Mouse (Mus musculus) thymus, postnatal 0 days (tissue): ENCODE data around the gene Tefm. TPM values are rescaled to one million over a fixed set of nuclear protein-coding genes. Genes with fewer than 3 reads are reported as not detected.
"Not testable (repeated sequence)": the region's sequence is repeated elsewhere in the genome, so short reads cannot be mapped to it uniquely, and the experiment has no call there.

Source experiments
- DNase-seq: peaks from one replicate; pipeline ENCODE4 v3.0.0-alpha.2; 2015; ENCODE audit warnings: low spot score
- polyA plus RNA-seq: library from polyadenylated mRNA; unstranded; fragments of >200 nt; fragmentation: Nextera tagmentation; extraction: Ambion mirVana; gene quantifications from 2 replicates; pipeline ENCODE4 v1.2.1, GENCODE M21; 2015

Gene Tefm
- polyA plus RNA-seq = 39.2 and 41.0 TPM in 2 replicates

DNA sequence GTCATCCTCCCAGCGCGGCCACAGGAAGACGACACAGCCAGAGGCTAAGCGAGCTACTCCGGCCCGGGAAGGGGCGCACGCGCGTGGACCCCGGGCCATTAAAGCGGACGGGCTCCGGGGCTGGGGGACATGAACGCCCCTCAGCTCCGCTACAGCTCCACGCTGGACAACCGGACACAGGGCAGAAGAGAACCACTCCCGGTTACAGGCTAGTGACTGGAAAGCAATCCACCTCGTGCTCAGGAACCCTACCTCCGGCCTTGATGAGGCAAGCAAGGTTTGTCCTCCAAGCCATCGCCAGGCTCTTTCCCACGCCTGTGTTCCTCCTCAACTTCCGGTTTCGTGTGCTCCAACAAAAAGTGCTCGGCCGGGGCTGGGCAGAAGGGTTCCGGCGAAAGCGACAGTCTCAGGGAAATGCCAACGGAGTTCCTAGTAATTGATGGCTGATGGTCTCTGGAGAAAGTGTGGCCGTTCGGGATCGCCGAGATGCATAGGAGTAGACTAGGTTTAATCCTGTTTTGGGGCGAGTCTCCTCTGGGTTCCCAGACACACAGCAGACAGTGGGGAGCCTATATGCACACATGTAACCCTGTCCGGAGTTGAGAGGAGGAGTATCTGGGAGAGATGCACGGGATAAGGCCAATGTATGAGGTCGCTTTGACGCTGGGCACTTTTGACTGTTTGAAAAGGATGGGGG lies at the start of gene Tefm:
Gene Tefm, minus strand, starts transcription at position 351 of the 697 bp plus-strand sequence.
- DNase-seq = peak; percentile 81

DNA sequence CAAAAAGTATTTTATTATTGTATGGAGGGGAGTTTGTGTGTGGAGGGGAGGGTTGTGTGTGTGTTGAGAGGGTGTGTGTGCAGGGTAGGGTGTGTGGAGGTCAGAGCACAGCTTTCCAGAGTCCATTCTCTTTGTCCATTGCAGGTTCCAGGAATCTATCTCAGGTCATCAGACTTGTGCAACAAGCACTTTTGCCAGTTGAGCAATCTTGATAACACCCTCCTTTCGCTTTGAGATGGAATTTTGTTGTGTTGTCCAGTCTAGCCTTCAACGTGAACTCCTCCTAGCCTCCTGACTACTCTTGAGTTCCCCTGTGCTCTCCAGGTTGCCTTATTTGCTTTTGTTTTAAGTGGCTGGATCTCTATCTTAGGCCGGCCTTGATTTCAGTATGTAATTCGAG lies 48.3 kb upstream of the Tefm start:
- no peak for DNase-seq

DNA sequence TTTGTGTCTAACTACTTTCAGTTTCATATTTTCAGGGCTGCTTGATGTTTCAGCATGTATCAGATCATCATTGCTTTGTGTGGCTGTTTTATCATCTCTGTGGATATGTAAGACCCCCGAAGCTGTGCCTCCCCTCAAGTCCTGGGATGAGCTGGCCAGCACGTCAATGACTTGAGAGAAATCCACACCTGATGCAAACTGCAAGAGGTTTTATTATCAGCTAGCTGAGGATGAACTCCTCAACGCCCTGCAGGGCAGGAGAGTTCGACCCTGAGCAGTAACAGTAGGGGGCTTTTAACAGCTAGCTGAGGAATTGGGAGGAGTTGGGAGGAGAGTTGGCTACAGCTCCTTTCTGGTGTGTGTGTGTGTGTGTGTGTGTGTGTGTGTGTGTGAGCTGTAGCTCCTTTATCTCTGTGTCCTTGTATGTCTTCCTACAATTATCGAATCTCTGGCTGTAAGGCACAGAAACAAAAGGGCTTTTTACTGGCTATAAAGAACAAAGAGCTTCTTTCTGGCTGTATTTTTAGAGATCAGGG lies 43.5 kb upstream of the Tefm start:
- DNase-seq = not testable (repeated sequence)

DNA sequence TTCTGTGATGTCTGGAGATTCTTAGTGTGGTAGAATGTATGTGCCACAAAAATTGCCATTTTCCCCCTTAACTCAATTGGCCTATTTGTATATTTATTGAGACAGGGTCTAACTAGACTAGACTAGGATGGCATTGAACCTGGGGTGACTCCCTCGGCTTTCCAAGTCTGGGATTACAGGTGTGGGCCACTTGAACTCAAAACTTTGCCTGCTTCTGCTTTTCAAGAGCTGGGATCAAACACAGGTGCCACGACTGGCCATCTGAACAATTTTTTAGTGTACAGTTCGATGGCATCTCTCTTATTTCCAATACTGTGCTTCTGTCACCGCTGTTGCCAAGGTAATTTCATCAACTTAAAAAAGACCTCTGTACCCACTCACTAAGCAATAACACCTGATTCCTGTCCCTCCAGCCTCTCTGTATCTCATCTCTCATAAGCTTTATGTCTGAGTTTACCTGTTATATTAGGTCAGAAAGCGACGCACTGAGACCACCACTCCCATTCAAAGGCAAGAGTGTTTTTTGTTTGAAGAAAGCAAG lies 42.6 kb upstream of the Tefm start:
- no peak for DNase-seq

DNA sequence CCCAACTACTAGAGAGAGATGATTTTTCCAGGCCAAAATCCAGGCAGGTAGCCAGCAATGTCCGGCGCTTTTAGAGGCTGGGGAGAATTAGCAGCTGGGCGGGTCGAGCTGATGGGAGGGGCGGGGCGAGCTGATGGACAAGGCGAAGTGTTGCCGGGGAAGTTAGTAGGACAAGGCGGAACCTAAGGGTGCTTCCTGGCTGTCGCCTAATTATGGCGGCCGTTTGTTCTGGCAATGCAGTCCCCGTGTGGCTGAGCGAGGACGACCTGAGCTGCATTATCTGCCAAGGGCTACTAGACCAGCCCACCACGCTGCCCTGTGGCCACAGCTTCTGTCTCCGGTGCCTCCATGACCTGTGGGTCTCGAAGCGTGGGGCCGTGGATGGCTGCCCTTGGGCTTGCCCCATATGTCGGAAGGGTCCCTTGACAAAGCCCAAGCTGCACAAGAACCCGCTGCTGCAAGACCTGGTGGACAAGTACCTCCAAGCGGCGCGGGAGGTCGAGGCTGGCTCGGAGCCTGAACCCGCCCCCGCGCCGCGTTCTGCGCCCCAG lies 41.8 kb upstream of the Tefm start, which contains the start of gene Rnf135:
Gene Rnf135, plus strand, starts transcription at position 147 of the 551 bp plus-strand sequence.
- DNase-seq = peak; percentile 55

DNA sequence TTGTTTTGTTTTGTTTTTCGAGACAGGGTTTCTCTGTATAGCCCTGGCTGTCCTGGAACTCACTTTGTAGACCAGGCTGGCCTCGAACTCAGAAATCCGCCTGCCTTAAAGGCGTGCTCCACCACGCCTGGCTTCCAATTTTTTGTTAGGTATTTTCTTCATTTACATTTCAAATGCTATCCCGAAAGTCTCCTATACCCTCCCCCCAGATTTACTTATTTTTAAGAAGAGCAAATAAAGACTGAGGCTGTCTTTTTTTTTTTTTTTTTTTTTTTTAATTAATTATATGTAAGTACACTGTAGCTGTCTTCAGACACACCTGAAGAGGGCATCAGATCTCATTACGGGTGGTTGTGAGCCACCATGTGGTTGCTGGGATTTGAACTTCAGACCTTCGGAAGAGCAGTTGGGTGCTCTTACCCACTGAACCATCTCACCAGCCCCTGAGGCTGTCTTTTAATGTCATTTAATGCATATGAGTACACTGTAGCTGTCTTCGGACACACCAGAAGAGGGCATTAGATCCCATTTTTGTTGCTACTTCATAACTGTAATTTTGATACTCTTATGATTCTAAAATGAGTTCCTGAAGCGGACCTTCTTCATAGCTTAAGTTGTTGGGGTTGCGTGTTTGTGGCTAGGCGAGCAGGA lies 41.2 kb upstream of the Tefm start:
- DNase-seq = not testable (repeated sequence)

DNA sequence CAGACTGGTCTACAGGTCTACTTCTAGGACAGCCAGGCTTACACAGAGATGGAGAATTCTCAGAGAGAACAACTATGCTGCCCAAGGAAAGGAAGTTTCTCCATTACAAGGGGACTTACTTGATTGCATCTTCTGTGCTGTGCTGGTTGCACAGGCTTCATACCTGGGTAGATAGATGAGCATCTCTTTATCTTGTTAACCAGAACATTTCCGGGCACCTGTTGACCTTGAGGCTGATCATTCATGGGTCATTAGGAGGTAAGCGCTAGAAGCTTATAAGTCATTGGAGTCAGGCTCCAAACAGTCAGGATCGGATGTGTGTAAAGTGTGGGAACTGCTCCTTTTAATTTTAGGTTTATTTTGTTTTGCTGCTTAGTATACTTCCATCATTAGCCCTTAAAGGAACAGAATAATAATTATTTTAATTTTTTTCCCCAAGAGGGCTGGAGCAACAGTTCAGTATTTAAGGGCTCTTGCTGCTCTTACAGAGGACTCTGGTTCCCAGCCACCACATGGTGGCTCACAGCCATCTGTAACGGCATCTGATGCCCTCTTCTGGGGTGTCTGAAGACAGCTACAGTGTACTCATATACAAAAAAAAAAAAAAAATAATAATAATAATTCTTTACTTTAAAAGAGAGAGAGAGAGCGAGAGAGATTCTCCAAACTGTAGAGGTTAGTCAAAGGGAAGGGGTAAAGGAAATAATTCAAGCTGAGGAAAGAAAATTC lies 39.2 kb upstream of the Tefm start:
- no peak for DNase-seq

DNA sequence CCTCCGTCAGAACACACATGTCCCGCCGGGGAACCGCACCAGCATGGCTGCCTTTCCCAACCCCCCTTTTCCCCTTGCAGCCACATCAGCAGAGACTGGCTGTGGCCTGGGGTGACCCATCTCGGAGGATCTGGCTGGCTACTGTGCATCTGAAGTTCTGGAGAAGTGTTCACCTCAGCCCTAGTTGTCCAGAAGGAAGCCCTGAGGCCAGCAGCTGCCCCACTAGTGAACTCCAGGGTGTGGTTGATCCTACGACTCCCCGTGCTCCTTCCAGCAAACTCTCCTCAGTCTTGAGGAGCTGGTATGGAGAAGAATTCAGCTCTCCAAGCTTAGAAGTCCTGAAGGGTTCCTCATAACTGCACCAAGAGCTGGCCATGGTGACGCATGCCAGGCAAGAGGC lies 36.3 kb upstream of the Tefm start:
- DNase-seq = no peak

DNA sequence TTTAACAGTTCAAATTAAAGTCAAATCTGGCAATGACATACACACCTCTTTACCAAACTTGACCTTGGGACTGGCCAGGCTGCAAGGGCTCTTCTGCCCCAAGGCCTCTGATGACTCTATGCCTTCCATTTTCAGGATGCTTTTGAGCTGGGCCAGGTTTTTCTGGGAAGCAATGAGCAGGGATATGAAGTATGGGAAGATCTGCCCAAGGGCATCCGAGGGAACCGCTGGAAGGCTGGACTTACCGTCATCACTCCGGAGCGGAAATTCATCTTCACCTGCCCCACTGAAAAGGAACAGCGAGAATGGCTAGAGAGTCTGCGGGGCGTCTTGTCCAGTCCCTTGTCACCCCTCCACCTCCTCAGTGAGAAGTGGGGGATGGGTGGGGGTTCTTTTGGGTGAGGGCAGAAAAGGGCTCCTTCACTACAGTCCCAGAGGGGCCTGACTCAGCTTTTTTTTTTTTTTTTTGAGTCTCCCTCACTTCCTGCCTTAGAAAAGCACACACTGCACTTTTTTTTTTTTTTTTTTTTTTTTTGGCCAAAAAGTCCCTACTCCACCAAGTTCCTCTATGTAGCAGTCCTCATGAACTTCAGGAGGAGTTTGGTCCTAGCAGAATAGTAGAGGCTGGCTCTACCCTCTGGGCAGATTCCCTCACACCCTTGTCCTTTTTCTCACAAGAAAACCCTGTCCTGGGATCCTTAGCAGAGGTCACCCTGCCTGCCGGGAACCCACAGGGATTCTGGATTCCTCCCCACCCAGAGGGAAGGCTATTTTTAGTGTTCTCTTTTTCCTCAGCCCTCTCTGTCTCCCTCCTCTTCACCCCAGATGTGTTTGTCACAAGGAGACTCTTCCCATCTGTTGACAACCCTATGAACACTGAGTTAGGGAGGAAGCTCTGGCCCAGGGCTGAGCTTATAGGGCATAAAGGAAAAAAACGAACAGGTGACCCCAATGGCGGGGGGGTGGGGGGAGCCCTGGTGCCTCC lies 35.2 kb upstream of the Tefm start:
- DNase-seq = no peak

DNA sequence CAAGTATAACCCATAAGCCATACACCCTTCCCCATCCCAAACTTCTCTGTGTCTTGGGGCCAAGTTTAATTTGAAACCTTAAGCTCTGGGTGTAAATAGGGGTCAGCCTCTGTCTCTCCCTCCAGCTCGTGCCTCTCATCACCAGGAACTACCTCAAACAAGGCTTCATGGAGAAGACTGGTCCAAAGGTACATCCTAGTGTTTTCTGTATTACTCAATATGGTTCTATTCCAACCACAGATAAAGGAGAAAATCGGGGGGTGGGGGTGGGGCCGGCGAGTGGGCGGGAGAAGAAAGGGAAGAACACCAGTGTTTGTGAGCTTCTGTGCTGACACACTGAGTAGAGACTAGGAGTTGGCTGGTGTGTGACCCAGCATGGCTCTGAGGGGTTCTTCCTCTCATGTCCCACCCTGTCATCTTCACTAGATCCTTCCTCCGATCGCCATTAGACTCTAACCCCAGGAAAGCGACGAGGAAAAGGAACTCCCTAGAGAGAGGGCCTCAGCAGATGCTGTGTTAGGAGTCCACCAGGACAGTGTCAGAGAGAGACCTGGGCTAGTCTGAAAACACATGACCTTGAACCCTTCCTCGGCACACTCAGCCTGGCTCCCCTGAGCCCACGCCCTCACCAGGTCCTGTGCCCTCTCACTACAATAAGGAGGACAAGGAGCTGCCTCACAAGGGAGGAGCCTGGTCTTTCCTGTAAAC lies 32.1 kb upstream of the Tefm start:
- DNase-seq = no peak

DNA sequence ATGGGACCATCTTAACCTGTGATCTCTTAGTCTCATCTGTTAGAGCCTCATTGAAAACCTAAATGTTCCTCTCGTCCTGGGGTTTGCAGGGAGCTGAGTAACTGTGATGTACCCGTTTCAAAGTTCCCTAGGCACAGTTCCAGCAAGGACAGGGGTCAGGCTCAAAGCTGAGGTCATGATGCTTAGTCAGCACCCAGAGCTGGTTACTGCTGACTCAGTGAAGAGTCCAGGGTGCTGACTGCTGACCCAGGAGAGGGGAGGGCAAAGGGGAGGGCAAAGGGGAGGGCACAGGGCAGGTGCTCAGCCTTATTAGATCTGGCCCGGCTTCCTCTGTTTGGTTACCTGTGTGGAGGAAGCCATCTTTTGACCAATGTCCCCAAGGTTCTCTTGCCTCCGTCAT lies 29.9 kb upstream of the Tefm start:
- no peak for DNase-seq

DNA sequence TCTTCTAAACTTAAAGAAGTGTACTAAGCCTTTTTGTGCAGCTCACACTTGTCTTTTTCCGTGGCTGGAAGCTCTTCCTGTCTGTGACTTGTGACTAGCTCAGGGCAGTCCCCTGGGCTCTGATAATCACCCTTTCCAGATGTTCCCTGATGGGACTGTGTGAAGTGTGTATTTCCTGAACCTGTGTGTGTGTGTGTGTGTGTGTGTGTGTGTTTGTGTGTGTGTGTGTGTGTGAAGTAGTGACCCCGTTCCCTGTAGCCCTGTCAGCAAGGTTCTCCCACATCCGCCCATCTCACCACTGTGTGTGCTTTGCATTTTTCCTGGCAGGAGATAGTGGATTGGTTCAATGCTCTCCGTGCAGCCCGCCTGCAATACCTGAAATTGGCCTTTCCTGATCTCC lies 28.4 kb upstream of the Tefm start:
- no peak for DNase-seq

DNA sequence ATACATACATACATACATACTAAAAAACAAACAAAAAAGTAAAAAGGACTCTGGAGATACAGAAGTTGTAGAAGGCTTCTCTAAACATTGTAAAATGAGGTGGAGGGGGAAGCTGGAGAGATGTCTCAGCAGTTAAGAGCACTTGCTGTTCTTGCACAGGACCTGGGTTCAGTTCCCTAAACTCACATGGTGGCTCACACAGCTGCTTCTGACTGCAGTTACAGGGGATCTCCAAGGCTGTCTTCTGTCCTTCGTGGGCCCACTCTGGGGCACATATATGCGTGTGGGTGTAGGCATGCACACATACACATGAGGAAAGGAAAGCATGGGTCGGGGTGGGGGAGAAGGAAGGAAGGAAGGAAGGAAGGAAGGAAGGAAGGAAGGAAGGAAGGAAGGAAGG lies 27.7 kb upstream of the Tefm start:
- no peak for DNase-seq

DNA sequence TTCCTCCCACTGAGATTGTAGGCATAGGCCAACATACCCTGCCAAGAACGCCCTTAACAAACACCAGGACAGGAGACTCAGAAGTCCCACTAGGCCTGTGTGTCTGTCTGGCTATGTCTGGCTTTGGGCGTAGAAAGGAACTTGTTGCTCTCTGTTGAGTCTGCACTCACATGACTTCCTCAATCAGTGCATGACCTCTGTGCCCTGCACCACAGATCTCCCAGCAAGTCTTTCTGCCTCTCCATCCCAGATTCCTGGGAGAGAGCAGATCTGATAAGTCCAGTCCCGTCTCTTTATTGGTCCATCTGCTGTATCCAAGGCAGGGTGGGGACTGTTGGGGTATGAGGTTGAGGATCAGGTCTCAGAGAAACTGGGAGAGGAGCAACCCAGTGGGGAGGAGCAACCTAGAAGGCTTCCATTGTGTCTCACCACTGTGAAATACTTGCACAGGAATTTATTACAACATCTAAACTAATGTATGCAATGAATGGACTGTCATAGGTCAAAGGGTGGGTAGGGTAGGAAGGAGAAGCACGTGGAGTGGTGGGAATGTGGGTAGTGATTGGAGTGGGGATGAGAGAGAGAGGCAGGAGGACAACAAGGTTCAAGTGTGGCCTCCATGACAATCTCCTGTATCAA lies 26.8 kb upstream of the Tefm start:
- no peak for DNase-seq

DNA sequence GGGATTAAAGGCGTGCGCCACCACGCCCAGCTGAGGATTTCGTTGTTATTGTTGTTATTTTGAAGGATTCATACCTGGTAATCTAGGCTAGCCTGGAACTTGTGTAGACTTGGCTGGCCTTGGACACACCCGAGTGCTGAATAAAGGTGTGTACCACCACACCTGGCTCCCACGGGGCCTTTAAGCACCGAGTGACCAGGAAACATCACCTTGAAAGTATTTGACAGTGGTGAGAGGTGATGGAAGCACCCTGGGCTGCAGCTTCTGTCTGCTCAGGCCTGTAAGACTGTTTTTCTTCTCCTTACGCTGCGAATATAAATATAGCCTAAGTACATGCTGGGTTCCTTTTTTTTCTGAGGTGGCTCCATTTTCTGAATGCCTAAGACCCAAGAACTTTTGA lies 26.1 kb upstream of the Tefm start:
- DNase-seq = no peak

DNA sequence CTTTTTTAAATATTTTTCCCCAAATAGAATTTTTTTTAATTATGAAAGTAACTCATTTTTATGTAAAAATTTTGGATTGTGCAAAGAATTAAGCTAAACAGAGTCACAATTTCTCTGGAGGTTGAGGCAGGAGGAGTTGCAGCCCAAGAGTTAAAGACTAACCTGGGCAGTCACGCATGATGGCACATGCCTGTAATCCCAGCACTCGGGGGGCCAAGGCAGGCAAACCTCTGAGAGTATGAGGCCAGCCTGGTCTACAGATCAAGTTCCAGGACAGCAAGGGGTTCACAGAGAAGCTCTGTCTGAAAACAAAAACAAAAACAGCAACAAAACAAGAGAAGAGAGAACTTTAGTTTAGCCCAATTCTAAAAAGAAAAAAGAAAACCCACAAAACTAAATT lies 22.2 kb upstream of the Tefm start:
- DNase-seq = no peak

DNA sequence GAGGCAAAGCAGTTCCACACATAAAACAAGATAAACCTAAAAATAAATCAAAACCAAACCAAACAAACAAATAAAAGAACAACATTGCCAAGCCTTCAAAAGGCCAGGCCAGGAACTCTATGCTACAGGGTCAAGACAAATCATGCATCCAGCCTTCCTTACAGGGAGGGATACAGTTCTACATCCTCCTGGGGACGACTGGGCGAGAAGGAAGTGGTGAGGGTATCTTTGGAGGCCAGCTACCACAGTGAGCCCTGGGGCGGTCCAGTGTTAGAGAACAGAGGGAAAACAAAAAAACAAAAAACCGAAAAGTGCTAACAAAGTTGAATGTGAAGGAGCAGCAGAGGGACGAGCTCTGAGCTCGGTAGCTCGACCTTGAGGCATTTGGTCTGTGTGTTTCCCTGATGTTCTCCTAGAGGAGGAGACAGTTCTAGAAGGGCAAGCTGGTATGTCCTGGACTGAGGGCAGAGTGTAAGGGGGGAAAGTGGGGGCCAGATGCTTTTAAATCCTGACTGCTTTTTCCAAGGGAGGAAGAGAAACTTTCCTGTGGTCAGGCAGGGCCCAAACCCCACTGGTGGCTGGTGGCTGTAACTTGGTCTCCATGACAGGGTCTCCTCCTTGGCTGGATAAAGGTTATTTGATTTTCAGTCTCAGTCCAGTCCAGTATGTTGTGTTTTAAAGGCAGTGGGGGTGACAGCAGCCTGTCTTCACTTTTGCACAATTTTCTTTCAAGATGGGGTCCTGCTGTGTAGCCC lies 21.6 kb upstream of the Tefm start:
- no peak for DNase-seq

DNA sequence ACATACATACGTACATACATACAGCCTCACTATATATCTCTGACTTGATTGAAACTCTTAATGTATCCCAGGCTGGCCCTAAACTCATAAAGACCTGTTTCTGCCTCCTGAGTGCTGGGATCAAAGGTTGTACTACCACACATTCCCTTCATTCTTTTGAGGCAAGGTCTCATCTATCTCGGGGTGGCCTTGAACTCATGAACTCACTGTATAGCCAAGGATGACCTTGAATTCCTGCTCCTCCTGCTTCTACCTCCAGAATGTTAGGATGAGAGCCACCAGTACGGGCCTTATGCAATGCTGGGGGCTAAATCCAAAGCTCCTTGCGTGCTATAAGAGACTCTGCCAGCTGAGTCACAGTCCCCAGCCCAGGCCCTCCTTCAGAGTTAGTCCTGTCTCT lies 19.1 kb upstream of the Tefm start:
- no peak for DNase-seq
